Mouse (Mus musculus) bone marrow, adult 2 months (tissue): Measurements from ENCODE around the gene Ptpn22.

ENCODE experiments used
- CTCF ChIP-seq: fragments of 200-500 bp; IDR thresholded peaks from 2 replicates; pipeline ENCODE4 v1.5.1; 2011; ENCODE audit warnings: low read length, control low read depth; ENCODE audit not compliant: control insufficient read depth, insufficient read depth
- POLR2A ChIP-seq: fragments of 200-500 bp; IDR thresholded peaks from 2 replicates; pipeline ENCODE4 v1.6.1; 2011; ENCODE audit warnings: low read depth, mild to moderate bottlenecking, control low read depth, low read length, borderline replicate concordance; ENCODE audit not compliant: control insufficient read depth

- TF ChIP-seq CTCF = peak; percentile 48
- TF ChIP-seq POLR2A = no peak
Observed at GRCm38 (mm10) chr3:103852565-103853299, 6.9 kb upstream of the Ptpn22 start.
